Mouse (Mus musculus) embryonic facial prominence, embryonic 11.5 days (tissue): ENCODE results near the gene Tmem150a. TPM values are rescaled to one million over a fixed set of nuclear protein-coding genes. Genes with fewer than 3 reads are reported as not detected.
A peak's percentile ranks its signal among the peaks of the same experiment; 100 is the strongest.

Experiments used
- ATAC-seq: fragments of 200-750 bp; cut with Nextera tagmentation; replicated peaks from 2 replicates; pipeline ENCODE4 v1.8.0; 2017; ENCODE audit warnings: low read depth; ENCODE audit not compliant: insufficient number of reproducible peaks, low FRiP score, low TSS enrichment
- DNase-seq: peaks from one replicate; pipeline ENCODE4 v3.0.0-alpha.2; 2015; ENCODE audit warnings: low spot score
- H3K27ac ChIP-seq: fragments of 300-500 bp; sonication (generic); replicated peaks from 2 replicates; pipeline ENCODE4 v1.5.1; 2014; ENCODE audit warnings: mild to moderate bottlenecking, low read depth, low read length, control low read depth
- H3K27me3 ChIP-seq: fragments of 300-500 bp; sonication (generic); 2 replicates; pipeline ENCODE4 v1.6.1; 2014; ENCODE audit warnings: mild to moderate bottlenecking, low read length, moderate library complexity, mixed read lengths; ENCODE audit not compliant: control insufficient read depth, insufficient read depth
- H3K36me3 ChIP-seq: fragments of 300-500 bp; sonication (generic); replicated peaks from 2 replicates; pipeline ENCODE4 v1.6.1; 2014; ENCODE audit warnings: low read depth, mild to moderate bottlenecking, low read length, moderate library complexity, mixed read lengths; ENCODE audit not compliant: control insufficient read depth, insufficient read depth
- H3K4me1 ChIP-seq: fragments of 300-500 bp; sonication (generic); 2 replicates; pipeline ENCODE4 v1.6.1; 2014; ENCODE audit warnings: low read length, mixed read lengths; ENCODE audit not compliant: control insufficient read depth, insufficient read depth
- H3K4me2 ChIP-seq: fragments of 300-500 bp; sonication (generic); 2 replicates; pipeline ENCODE4 v1.6.1; 2014; ENCODE audit warnings: low read depth, mild to moderate bottlenecking, control low read depth, low read length, moderate library complexity
- H3K4me3 ChIP-seq: fragments of 300-500 bp; sonication (generic); 2 replicates; pipeline ENCODE4 v1.5.1; 2014; ENCODE audit warnings: low read depth, low read length, control low read depth
- H3K9ac ChIP-seq: fragments of 300-500 bp; sonication (generic); replicated peaks from 2 replicates; pipeline ENCODE4 v1.6.1; 2014; ENCODE audit warnings: mild to moderate bottlenecking, control low read depth, low read length
- H3K9me3 ChIP-seq: fragments of 300-500 bp; sonication (generic); replicated peaks from 2 replicates; pipeline ENCODE4 v1.6.1; 2016; ENCODE audit warnings: mild to moderate bottlenecking, low read length, inconsistent platforms, mixed read lengths; ENCODE audit not compliant: control insufficient read depth
- WGBS: fragments of 180-500 bp; shearing (Covaris S2); extraction: QIAGEN DNeasy Blood & Tissue Kit; methylation state at CpG from one replicate; pipeline ENCODE4 v1.1.7; 2014; 5-methylcytosine and 5-hydroxymethylcytosine counted together
- polyA plus RNA-seq: library from polyadenylated mRNA; unstranded; fragments of >200 nt; fragmentation: Nextera tagmentation; extraction: Ambion mirVana; gene quantifications from 2 replicates; pipeline ENCODE4 v1.2.1, GENCODE M21; 2014

Gene Tmem150a
- polyA plus RNA-seq, 1 experiment from 2014 or later = 7.9 TPM

DNA sequence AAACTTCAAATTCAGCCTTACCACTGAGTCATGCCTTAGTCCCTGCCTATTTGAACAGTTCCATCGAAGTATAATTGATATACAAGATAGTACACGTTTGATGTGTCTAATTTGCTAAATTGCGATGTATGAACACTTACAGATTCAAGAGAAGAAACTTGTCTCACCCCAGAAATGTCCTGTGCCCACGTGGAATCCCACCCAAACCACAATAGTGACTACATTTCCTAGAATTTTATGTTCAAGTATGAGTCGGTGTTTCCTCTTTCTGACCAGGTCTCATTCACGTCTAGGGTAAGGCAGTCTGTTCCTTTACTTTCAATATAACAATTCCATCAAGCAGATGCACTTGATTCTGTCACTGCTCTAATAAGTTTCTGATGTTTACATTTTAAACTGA is 9.6 kb upstream of the Tmem150a start:
- H3K27ac ChIP-seq = no peak overlapping the region
- no peak for ATAC-seq

GRCm38 (mm10) chr6:72346261-72346660 is 9.0 kb upstream of the Tmem150a start:
- ATAC-seq (no peak), DNase-seq (no peak)
- Histone ChIP-seq H3K27me3 (no peaks in the 10 kb centered on the region), H3K4me1 (peaks cover 6% of the 10 kb centered on the region; the same call in 1 of the 2 replicates), H3K27ac (no peak overlapping the region), H3K9me3 (no peaks in the 10 kb centered on the region), H3K9ac (no peak overlapping the region), H3K4me2 (no peak overlapping the region), H3K4me3 (no peak overlapping the region), H3K36me3 (no peaks in the 10 kb centered on the region)
- 85% methylated on average over 4 of the region's 4 CpGs for WGBS

More for the DNA sequence above, 9.6 kb upstream of the Tmem150a start:
- Histone ChIP-seq H3K4me1 (peaks cover 6% of the 10 kb centered on the region; the same call in 1 of the 2 replicates), H3K4me2 (no peak overlapping the region), H3K9ac (no peak overlapping the region; the same call in 1 of the 2 replicates), H3K4me3 (no peak overlapping the region), H3K9me3 (no peaks in the 10 kb centered on the region), H3K27me3 (no peaks in the 10 kb centered on the region), H3K36me3 (no peaks in the 10 kb centered on the region)
- 47% methylated on average over 6 of the region's 6 CpGs for WGBS
- no peak for DNase-seq

GRCm38 (mm10) chr6:72347166-72347941 is 7.9 kb upstream of the Tmem150a start, which contains the start of gene 0610030E20Rik:
Gene 0610030E20Rik (plus strand): TSS chr6:72347317.
- H3K9me3 ChIP-seq = no peaks in the 10 kb centered on the region
- WGBS = under 1% methylated on average over 65 of the region's 72 CpGs
- H3K27ac ChIP-seq = peak within 1 kb of the TSS; percentile 86
- DNase-seq (peak; percentile 87), ATAC-seq (peak; percentile 79)
- H3K4me2 ChIP-seq = peak within 1 kb of the TSS; percentile 44
- H3K9ac ChIP-seq = peak within 1 kb of the TSS; percentile 94
- peaks cover 6% of the 10 kb centered on the region; the same call in 1 of the 2 replicates for H3K4me1 ChIP-seq
- no peaks in the 10 kb centered on the region for H3K27me3 ChIP-seq
- H3K36me3 ChIP-seq = no peaks in the 10 kb centered on the region
- peak within 1 kb of the TSS; percentile 90 for H3K4me3 ChIP-seq

DNA sequence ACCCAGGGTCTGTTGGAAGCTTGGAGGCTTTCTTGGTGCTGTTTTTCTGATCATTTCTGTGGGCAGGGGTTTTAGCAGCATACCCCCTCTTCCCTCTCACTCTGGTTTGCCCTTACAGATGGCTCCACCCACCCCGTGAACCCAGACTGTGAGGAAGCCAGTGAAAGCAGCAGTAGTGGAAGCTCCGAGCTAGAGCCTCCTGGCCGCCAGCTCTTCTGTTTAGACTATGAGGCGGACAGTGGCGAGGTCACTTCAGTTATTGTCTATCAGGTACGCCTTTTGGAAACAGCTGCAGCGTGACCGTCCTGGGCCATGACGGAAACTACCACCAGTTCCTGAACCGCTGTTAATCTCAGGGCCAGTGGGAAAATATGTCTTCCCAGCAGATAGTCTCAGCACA is 6.8 kb upstream of the Tmem150a start:
- no peaks in the 10 kb centered on the region for H3K27me3 ChIP-seq
- no peak overlapping the region for H3K27ac ChIP-seq
- no peak for DNase-seq
- WGBS = 79% methylated on average over 10 of the region's 10 CpGs
- peak overlapping the region; percentile 44; the same call in 1 of the 2 replicates for H3K4me2 ChIP-seq
- no peak for ATAC-seq
- no peaks in the 10 kb centered on the region for H3K9me3 ChIP-seq
- no peak overlapping the region for H3K9ac ChIP-seq
- H3K4me1 ChIP-seq = peaks cover 6% of the 10 kb centered on the region; the same call in 1 of the 2 replicates
- no peaks in the 10 kb centered on the region for H3K36me3 ChIP-seq
- H3K4me3 ChIP-seq = no peak overlapping the region

DNA sequence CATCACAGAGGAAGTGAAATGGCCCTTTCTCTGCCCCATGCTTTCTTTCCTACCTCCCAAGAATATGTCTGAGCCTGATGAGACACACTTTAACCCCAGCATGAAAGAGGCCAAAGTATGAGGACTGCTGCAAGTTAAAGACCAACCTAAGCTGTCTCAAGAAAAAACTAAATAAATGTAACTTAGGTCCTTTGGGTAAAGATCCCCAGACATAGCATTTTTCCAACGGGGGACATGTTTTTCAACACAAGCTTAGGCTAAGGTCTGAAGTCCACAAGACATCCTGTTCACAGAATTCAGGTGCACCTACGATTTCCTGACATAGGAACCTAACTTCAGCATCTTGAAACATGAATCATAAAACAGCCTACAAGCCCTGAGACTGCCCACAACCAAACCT is 5.0 kb upstream of the Tmem150a start:
- no peak overlapping the region for H3K9ac ChIP-seq
- no peak overlapping the region for H3K27ac ChIP-seq
- no peak overlapping the region for H3K4me2 ChIP-seq
- WGBS = 84% methylated on average over 2 of the region's 2 CpGs
- no peaks in the 10 kb centered on the region for H3K9me3 ChIP-seq
- no peaks in the 10 kb centered on the region for H3K36me3 ChIP-seq
- peaks cover 6% of the 10 kb centered on the region for H3K4me1 ChIP-seq
- DNase-seq = no peak
- no peaks in the 10 kb centered on the region for H3K27me3 ChIP-seq
- H3K4me3 ChIP-seq = no peak overlapping the region
- no peak for ATAC-seq

DNA sequence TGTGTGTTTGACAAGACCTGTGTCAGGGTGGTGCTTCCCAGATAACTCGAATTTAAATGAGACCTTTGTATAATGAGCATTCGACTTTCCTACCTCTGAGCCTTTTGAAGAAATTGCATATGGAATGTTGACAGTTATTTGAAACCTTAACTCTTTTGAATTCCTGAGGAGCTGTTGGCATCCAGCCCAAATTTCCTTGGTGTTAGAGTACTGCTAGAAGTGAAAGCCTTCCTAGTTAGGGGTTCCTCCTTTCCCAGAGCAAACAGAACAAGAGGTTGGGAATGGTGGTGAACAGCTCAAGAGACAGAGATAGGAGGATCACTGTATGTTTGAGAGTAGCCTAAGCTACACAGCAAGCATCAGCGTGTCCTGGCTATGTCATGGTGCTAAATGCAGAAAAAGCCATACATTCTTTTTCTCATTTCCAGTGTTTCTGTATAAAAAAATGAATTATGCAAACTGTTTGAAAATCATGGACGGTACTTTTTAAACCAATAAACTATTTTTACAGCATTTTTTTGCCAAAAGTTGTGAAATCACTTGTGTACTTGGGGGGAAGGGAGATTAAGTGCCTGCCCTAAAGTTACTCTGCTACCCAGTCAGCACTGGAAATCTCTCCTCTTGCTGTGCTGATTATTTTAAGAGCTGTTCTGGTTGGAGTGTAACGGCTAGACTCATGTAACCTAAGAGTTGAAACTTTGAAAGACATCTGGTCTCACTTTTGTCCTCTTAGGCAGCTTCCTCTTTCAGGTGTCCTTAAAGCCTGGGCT is 2.4 kb upstream of the Tmem150a start:
- Histone ChIP-seq H3K27me3 (no peaks in the 10 kb centered on the region), H3K36me3 (no peaks in the 10 kb centered on the region), H3K9me3 (no peaks in the 10 kb centered on the region), H3K4me1 (peaks cover 6% of the 10 kb centered on the region), H3K4me3 (no peak overlapping the region), H3K4me2 (no peak overlapping the region), H3K27ac (no peak overlapping the region), H3K9ac (no peak overlapping the region)
- DNase-seq = peak; percentile 68
- 53% methylated on average over 5 of the region's 5 CpGs for WGBS
- no peak for ATAC-seq

GRCm38 (mm10) chr6:72354025-72354424 is 1.2 kb upstream of the Tmem150a start:
- ATAC-seq (no peak), DNase-seq (no peak)
- H3K27ac ChIP-seq = no peak overlapping the region
- H3K4me1 ChIP-seq = no peaks in the 10 kb centered on the region; the same call in none of the 2 replicates
- H3K36me3 ChIP-seq = no peaks in the 10 kb centered on the region
- H3K4me3 ChIP-seq = no peak overlapping the region
- 75% methylated on average over 1 of the region's 1 CpGs for WGBS
- no peak overlapping the region for H3K4me2 ChIP-seq
- H3K27me3 ChIP-seq = no peaks in the 10 kb centered on the region
- H3K9me3 ChIP-seq = no peaks in the 10 kb centered on the region
- H3K9ac ChIP-seq = no peak overlapping the region
